Mouse (Mus musculus): ENCODE measurements around the gene Rhod.

GRCm38 (mm10) chr19:4409062-4409461, 30.2 kb downstream of the Rhod start:
- TF ChIP-seq CTCF (IDR thresholded peaks at IDR 0.05; ENCODE audit: low read depth, low read length), result no peak
- no peak for TF ChIP-seq POLR2A (IDR thresholded peaks at IDR 0.05; ENCODE audit: borderline replicate concordance, low read depth, low read length)

Measured in bone marrow macrophage, adult 2 months (primary cell).